Mouse (Mus musculus) megakaryocyte-erythroid progenitor cell, adult 5-6 weeks (primary cell): ENCODE data around the gene Acd. TPM values are rescaled to one million over a fixed set of nuclear protein-coding genes. Genes with fewer than 3 reads are reported as not detected.

Source experiments
- ATAC-seq: replicated peaks from 2 replicates; pipeline ENCODE4 v1.8.0; 2016; ENCODE audit warnings: mild to moderate bottlenecking, inconsistent platforms; ENCODE audit not compliant: severe bottlenecking, poor library complexity, low FRiP score, low TSS enrichment
- total RNA-seq, 2 experiments: library from RNA; stranded (forward) in 1 of 2; stranded (reverse) in 1 of 2; fragments of 200-1000, 215-1000 nt in 1 of 2; fragments of >200 nt in 1 of 2; fragmentation: Nextera tagmentation in 1 of 2; gene quantifications; 2 replicates each; pipeline ENCODE4 v1.2.3; 2014 to 2017

The Acd gene
- total RNA-seq (2014; fragmentation: Nextera tagmentation) (60.3 and 83.6 TPM in 2 replicates), total RNA-seq (2017) (20.6 and 46.8 TPM in 2 replicates)

- ATAC-seq, result peak; percentile 72
These were observed at the start of gene Acd, which contains the start of gene Pard6a for GRCm38 (mm10) chr8:105700966-105701824. Acd (minus strand) TSS chr8:105701102. Pard6a (plus strand) TSS chr8:105701148.

GRCm38 (mm10) chr8:105750606-105751005 is 49.7 kb upstream of the Acd start:
- ATAC-seq, result no peak

- ATAC-seq, result 0 out of 2 replicates have a peak, but pooled peaks have one; percentile 34
These were observed 42.4 kb upstream of the Acd start for GRCm38 (mm10) chr8:105743301-105743700.

- ATAC-seq, result no peak
These were observed 38.3 kb upstream of the Acd start for GRCm38 (mm10) chr8:105739216-105739615.

GRCm38 (mm10) chr8:105732186-105732585 is 31.3 kb upstream of the Acd start:
- peak; percentile 91 for ATAC-seq

GRCm38 (mm10) chr8:105727397-105728124 is 26.7 kb upstream of the Acd start:
- peak; percentile 81 for ATAC-seq

- no peak for ATAC-seq
These were observed 24.8 kb upstream of the Acd start for GRCm38 (mm10) chr8:105725726-105726125.

- no peak for ATAC-seq
These were observed 22.0 kb upstream of the Acd start for GRCm38 (mm10) chr8:105722861-105723260.

GRCm38 (mm10) chr8:105719637-105720036 is 18.7 kb upstream of the Acd start:
- no peak for ATAC-seq

- ATAC-seq, result no peak
These were observed 15.5 kb upstream of the Acd start for GRCm38 (mm10) chr8:105716302-105716945.

GRCm38 (mm10) chr8:105715042-105715441 is 14.1 kb upstream of the Acd start:
- no peak for ATAC-seq

GRCm38 (mm10) chr8:105714139-105714538 is 13.2 kb upstream of the Acd start:
- peak; percentile 61 for ATAC-seq

- no peak for ATAC-seq
These were observed 11.4 kb upstream of the Acd start for GRCm38 (mm10) chr8:105712286-105712685.

- no peak for ATAC-seq
These were observed 8.4 kb upstream of the Acd start for GRCm38 (mm10) chr8:105709317-105709716.

- ATAC-seq, result no peak
These were observed 7.8 kb upstream of the Acd start for GRCm38 (mm10) chr8:105708675-105709074.

- peak; percentile 66 for ATAC-seq
These were observed 6.8 kb upstream of the Acd start, which contains the start of the genes 4933405L10Rik and Enkd1 for GRCm38 (mm10) chr8:105707498-105708403. 4933405L10Rik (plus strand) TSS chr8:105707655. Enkd1 (minus strand) TSS chr8:105708210.

- no peak for ATAC-seq
These were observed 5.5 kb upstream of the Acd start for GRCm38 (mm10) chr8:105706426-105706825.

GRCm38 (mm10) chr8:105704955-105705354 is 4.1 kb upstream of the Acd start:
- no peak for ATAC-seq
